9 mouse cellular contexts compared by ENCODE assay signal in genomic region chr19:45475928-45476553, GRCm38 (mm10).
A peak's percentile ranks its signal among the peaks of the same experiment; 100 is the strongest.
DNase-seq lines count a peak whose midpoint lies in the region; ATAC-seq and TF ChIP-seq lines count a peak whose summit lies in the region.
"Had no signal": no experiment of that assay in that cellular context is flagged by ENCODE, and none has a peak within 500 bp of the region (broad histone marks: within the 10 kb centered on the region; RNA-seq: fewer than 3 reads in every experiment).

No protein-coding gene starts in this region.

- 53% methylated on average over 24 of the region's 24 CpGs for WGBS in kidney, embryonic 15.5 days
- 19% methylated on average over 24 of the region's 24 CpGs for WGBS in hindbrain, postnatal 0 days
- WGBS in midbrain, embryonic 12.5 days = 31% methylated on average over 24 of the region's 24 CpGs
- 86% methylated on average over 24 of the region's 24 CpGs for WGBS in liver, embryonic 12.5 days (ENCODE audit: insufficient replicate concordance)

- no peak for DNase-seq in kidney, postnatal 25 days
- DNase-seq in cerebellum, postnatal 10 days = peak; percentile 58 to 61
- peak; percentile 73 for DNase-seq in hindbrain, postnatal 0 days (ENCODE audit: low spot score)
- no peak for DNase-seq in natural killer cell, adult 2 months (ENCODE audit: low spot score in 2 of 2)
- no peak for DNase-seq in gastrocnemius, postnatal 14 days

- H3K36me3 ChIP-seq in kidney, embryonic 15.5 days = peaks cover 6% of the 10 kb centered on the region; the same call in 1 of the 2 replicates
- no peaks in the 10 kb centered on the region for H3K36me3 ChIP-seq in hindbrain, postnatal 0 days (ENCODE audit: insufficient read depth, low read length)
- 0 out of 2 replicates have a peak, but pooled peaks cover 3% of the 10 kb centered on the region for H3K36me3 ChIP-seq in midbrain, embryonic 12.5 days
- H3K36me3 ChIP-seq in liver, embryonic 12.5 days = peaks cover 41% of the 10 kb centered on the region

- 0 out of 2 replicates have a peak overlapping the region, but pooled peaks have one; percentile 19 for H3K4me2 ChIP-seq in kidney, embryonic 15.5 days
- H3K4me2 ChIP-seq in hindbrain, postnatal 0 days (ENCODE audit: low read depth, low read length) = peak overlapping the region; percentile 48
- peak overlapping the region; percentile 37 for H3K4me2 ChIP-seq in midbrain, embryonic 12.5 days (replicated peaks)
- no peak overlapping the region for H3K4me2 ChIP-seq in liver, embryonic 12.5 days

- no peaks in the 10 kb centered on the region for H3K27me3 ChIP-seq in kidney, embryonic 15.5 days
- no peaks in the 10 kb centered on the region for H3K27me3 ChIP-seq in hindbrain, postnatal 0 days (ENCODE audit: insufficient read depth, low read length)
- peaks cover 16% of the 10 kb centered on the region for H3K27me3 ChIP-seq in midbrain, embryonic 12.5 days
- H3K27me3 ChIP-seq in liver, embryonic 12.5 days (replicated peaks) = no peaks in the 10 kb centered on the region

- H3K9me3 ChIP-seq in kidney, embryonic 15.5 days (replicated peaks) = no peaks in the 10 kb centered on the region
- no peaks in the 10 kb centered on the region for H3K9me3 ChIP-seq in hindbrain, postnatal 0 days (ENCODE audit: low read length)
- H3K9me3 ChIP-seq in midbrain, embryonic 12.5 days = no peaks in the 10 kb centered on the region
- H3K9me3 ChIP-seq in liver, embryonic 12.5 days (replicated peaks) = no peaks in the 10 kb centered on the region

- 0 out of 2 replicates have a peak overlapping the region, but pooled peaks have one; percentile 2 for H3K9ac ChIP-seq in kidney, embryonic 15.5 days
- peak overlapping the region; percentile 24; the same call in 1 of the 2 replicates for H3K9ac ChIP-seq in hindbrain, postnatal 0 days (replicated peaks; ENCODE audit: low read length)
- H3K9ac ChIP-seq in midbrain, embryonic 12.5 days (replicated peaks) = no peak overlapping the region
- H3K9ac ChIP-seq in liver, embryonic 12.5 days = no peak overlapping the region

- intact Hi-C loops in gastrocnemius, postnatal 14 days (cut with DNase I; ENCODE audit: low total_unique reads) = no loop called here

- H3K4me3 ChIP-seq in kidney, embryonic 15.5 days (replicated peaks) = no peak overlapping the region
- peak overlapping the region; percentile 14 for H3K4me3 ChIP-seq in hindbrain, postnatal 0 days (ENCODE audit: low read length)
- 0 out of 2 replicates have a peak overlapping the region, but pooled peaks have one; percentile 12 for H3K4me3 ChIP-seq in midbrain, embryonic 12.5 days
- H3K4me3 ChIP-seq in liver, embryonic 12.5 days = no peak overlapping the region
- H3K4me3 ChIP-seq: myocyte had no signal

- no peak for TF ChIP-seq CTCF in hindbrain, postnatal 0 days (IDR thresholded peaks at IDR 0.05; ENCODE audit: low read depth)

- ATAC-seq in kidney, embryonic 15.5 days (replicated peaks; ENCODE audit: low FRiP score) = no peak
- peak; percentile 76 for ATAC-seq in hindbrain, postnatal 0 days
- no peak for ATAC-seq in midbrain, embryonic 12.5 days (ENCODE audit: low FRiP score, low read depth)
- no peak for ATAC-seq in liver, embryonic 12.5 days

- H3K27ac ChIP-seq in kidney, embryonic 15.5 days = no peak overlapping the region
- peak overlapping the region; percentile 71 for H3K27ac ChIP-seq in hindbrain, postnatal 0 days
- peak overlapping the region; percentile 46; the same call in 1 of the 2 replicates for H3K27ac ChIP-seq in midbrain, embryonic 12.5 days (replicated peaks)
- H3K27ac ChIP-seq in liver, embryonic 12.5 days = no peak overlapping the region

- peaks cover 16% of the 10 kb centered on the region for H3K4me1 ChIP-seq in kidney, embryonic 15.5 days
- H3K4me1 ChIP-seq in hindbrain, postnatal 0 days (ENCODE audit: insufficient read depth, low read length) = peaks cover 20% of the 10 kb centered on the region
- H3K4me1 ChIP-seq in midbrain, embryonic 12.5 days = peaks cover 27% of the 10 kb centered on the region
- 0 out of 2 replicates have a peak, but pooled peaks cover 4% of the 10 kb centered on the region for H3K4me1 ChIP-seq in liver, embryonic 12.5 days

Comparison
In these comparisons a context has a peak if more than half of its experiments do, and no peak if none do; other contexts are left out.
1. H3K27ac ChIP-seq: peak in hindbrain, postnatal 0 days (single experiment) and midbrain, embryonic 12.5 days (single experiment); none in kidney, embryonic 15.5 days (single experiment) and liver, embryonic 12.5 days (single experiment).
2. H3K4me3 ChIP-seq: peak in hindbrain, postnatal 0 days (single experiment) and midbrain, embryonic 12.5 days (single experiment); none in kidney, embryonic 15.5 days (single experiment) and liver, embryonic 12.5 days (single experiment).
3. H3K9ac ChIP-seq: peak in kidney, embryonic 15.5 days (single experiment) and hindbrain, postnatal 0 days (single experiment); none in midbrain, embryonic 12.5 days (single experiment) and liver, embryonic 12.5 days (single experiment).
4. DNase-seq: peak in cerebellum, postnatal 10 days (2 of 2) and hindbrain, postnatal 0 days (single experiment); none in kidney, postnatal 25 days (0 of 2), natural killer cell, adult 2 months (0 of 2) and gastrocnemius, postnatal 14 days (single experiment).